Mouse (Mus musculus): Measurements from ENCODE around the gene Krt2.

Krt2 gene

GRCm38 (mm10) chr15:101817875-101818274 is at the start of gene Krt2:
Gene Krt2, minus strand, starts transcription at chr15:101818169.
- DNase-seq (ENCODE audit: extremely low read depth, insufficient read length, low spot score) = no peak

- no peak for DNase-seq (ENCODE audit: extremely low read depth, insufficient read length, low spot score)
These were observed 48.8 kb upstream of the Krt2 start for GRCm38 (mm10) chr15:101866754-101867153.

GRCm38 (mm10) chr15:101860421-101861130 is 42.6 kb upstream of the Krt2 start:
- DNase-seq (ENCODE audit: extremely low read depth, insufficient read length, low spot score) = no peak

- DNase-seq (ENCODE audit: extremely low read depth, insufficient read length, low spot score) = no peak
These were observed 41.8 kb upstream of the Krt2 start for GRCm38 (mm10) chr15:101859735-101860170.

- DNase-seq (ENCODE audit: extremely low read depth, insufficient read length, low spot score) = no peak
These were observed 40.9 kb upstream of the Krt2 start for GRCm38 (mm10) chr15:101858673-101859425.

- no peak for DNase-seq (ENCODE audit: extremely low read depth, insufficient read length, low spot score)
These were observed 38.7 kb upstream of the Krt2 start for GRCm38 (mm10) chr15:101856696-101857095.

GRCm38 (mm10) chr15:101855732-101856131 is 37.8 kb upstream of the Krt2 start:
- no peak for DNase-seq (ENCODE audit: extremely low read depth, insufficient read length, low spot score)

GRCm38 (mm10) chr15:101854294-101854693 is 36.3 kb upstream of the Krt2 start:
- DNase-seq (ENCODE audit: extremely low read depth, insufficient read length, low spot score) = no peak

- no peak for DNase-seq (ENCODE audit: extremely low read depth, insufficient read length, low spot score)
These were observed 34.6 kb upstream of the Krt2 start for GRCm38 (mm10) chr15:101852571-101852970.

GRCm38 (mm10) chr15:101850694-101851093 is 32.7 kb upstream of the Krt2 start, which contains the start of gene Krt1:
Gene Krt1, minus strand, starts transcription at chr15:101850794.
- DNase-seq (ENCODE audit: extremely low read depth, insufficient read length, low spot score) = no peak

- no peak for DNase-seq (ENCODE audit: extremely low read depth, insufficient read length, low spot score)
These were observed 28.0 kb upstream of the Krt2 start for GRCm38 (mm10) chr15:101845971-101846403.

- DNase-seq (ENCODE audit: extremely low read depth, insufficient read length, low spot score) = no peak
These were observed 25.2 kb upstream of the Krt2 start for GRCm38 (mm10) chr15:101843192-101843591.

- DNase-seq (ENCODE audit: extremely low read depth, insufficient read length, low spot score) = no peak
These were observed 16.9 kb upstream of the Krt2 start for GRCm38 (mm10) chr15:101834784-101835328.

GRCm38 (mm10) chr15:101833131-101833530 is 15.2 kb upstream of the Krt2 start:
- no peak for DNase-seq (ENCODE audit: extremely low read depth, insufficient read length, low spot score)

GRCm38 (mm10) chr15:101829441-101829840 is 11.5 kb upstream of the Krt2 start:
- DNase-seq (ENCODE audit: extremely low read depth, insufficient read length, low spot score) = no peak

- no peak for DNase-seq (ENCODE audit: extremely low read depth, insufficient read length, low spot score)
These were observed 3.8 kb upstream of the Krt2 start for GRCm38 (mm10) chr15:101821786-101822185.

- DNase-seq (ENCODE audit: extremely low read depth, insufficient read length, low spot score) = no peak
These were observed 14.7 kb downstream of the Krt2 start for GRCm38 (mm10) chr15:101803052-101803822.

- DNase-seq (ENCODE audit: extremely low read depth, insufficient read length, low spot score) = no peak
These were observed 15.6 kb downstream of the Krt2 start, which contains the start of gene Krt73 for GRCm38 (mm10) chr15:101802296-101802835. Gene Krt73, minus strand, starts transcription at chr15:101802346.

- DNase-seq (ENCODE audit: extremely low read depth, insufficient read length, low spot score) = no peak
These were observed 27.1 kb downstream of the Krt2 start for GRCm38 (mm10) chr15:101790867-101791266.

GRCm38 (mm10) chr15:101786360-101786759 is 31.6 kb downstream of the Krt2 start, which contains the start of gene Krt72:
Gene Krt72, minus strand, starts transcription at chr15:101786460.
- no peak for DNase-seq (ENCODE audit: extremely low read depth, insufficient read length, low spot score)

All from 3134 (cell line).